Mouse (Mus musculus): ENCODE measurements around the gene Pced1b.

- TF ChIP-seq CTCF (IDR thresholded peaks at IDR 0.05; ENCODE audit: extremely low read depth, insufficient read length, insufficient replicate concordance, low read depth, low read length) (no peak), POLR2A (IDR thresholded peaks at IDR 0.05; ENCODE audit: low read depth, low read length) (no peak)
Measured at GRCm38 (mm10) chr15:97281712-97282571, 35.0 kb downstream of the Pced1b start.

Data from small intestine, adult 2 months (tissue).